Mouse (Mus musculus) forelimb bud, embryonic 11.5 days (tissue): ENCODE measurements around the gene Nkx2-9.

ENCODE experiments used
- DNase-seq: peaks from one replicate; pipeline ENCODE4 v3.0.0-alpha.2; 2012; ENCODE audit warnings: low read depth, low spot score

Nkx2-9 gene

DNA sequence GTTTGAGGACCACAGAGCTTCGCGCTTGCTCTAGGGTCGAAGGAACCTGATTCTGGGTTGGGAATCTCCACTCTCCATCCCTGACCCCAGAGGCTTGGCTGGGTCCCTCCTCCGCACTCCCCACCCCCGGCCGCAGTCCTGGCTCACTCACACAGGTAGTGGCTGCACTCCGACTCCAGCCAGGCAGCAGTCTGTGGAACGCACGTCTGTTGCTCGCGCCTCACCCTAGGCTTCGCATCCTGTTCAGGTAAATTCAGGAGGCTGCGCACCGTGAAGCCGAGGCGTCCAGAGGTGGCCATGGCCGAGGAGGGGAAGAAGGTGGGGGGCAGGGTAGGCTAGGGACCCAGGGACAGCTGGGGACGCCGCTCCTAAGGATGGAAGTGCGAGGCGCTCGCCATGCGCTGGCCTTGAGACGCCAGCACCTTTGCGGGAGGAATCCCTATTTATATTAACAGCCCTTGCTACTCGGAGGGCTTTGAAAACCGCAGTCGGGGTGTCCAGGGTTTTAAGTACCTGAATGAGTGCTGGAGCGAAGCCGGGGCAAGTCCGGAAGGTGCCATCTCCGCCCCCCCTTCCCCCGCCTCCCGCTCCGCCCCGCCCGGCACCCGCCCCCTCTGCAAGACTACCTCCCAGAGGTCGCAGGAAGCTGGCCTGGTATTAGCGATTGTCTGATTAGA, at the start of gene Nkx2-9:
Nkx2-9 (minus strand) TSS at position 524 of the 677 bp plus-strand sequence.
- no peak for DNase-seq

DNA sequence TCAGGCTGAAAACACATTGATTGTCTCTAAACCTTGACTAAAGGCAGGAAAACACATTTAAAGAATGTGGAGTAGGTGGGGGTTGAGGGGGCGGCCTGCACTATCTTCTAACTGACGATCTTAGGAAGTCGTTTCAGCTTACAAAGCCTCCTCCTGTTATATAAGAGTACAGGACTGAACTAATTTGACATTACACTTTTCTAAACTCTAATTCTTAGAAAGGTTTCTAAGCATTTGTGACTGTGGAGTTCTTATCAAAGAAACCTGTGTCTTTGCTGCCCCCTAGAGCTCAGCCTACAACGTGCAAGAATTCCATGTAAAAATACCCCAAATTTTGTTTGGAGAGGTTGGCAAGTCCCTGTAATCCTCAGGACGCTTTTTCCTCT, 24.1 kb upstream of the Nkx2-9 start:
- DNase-seq = peak; percentile 74

DNA sequence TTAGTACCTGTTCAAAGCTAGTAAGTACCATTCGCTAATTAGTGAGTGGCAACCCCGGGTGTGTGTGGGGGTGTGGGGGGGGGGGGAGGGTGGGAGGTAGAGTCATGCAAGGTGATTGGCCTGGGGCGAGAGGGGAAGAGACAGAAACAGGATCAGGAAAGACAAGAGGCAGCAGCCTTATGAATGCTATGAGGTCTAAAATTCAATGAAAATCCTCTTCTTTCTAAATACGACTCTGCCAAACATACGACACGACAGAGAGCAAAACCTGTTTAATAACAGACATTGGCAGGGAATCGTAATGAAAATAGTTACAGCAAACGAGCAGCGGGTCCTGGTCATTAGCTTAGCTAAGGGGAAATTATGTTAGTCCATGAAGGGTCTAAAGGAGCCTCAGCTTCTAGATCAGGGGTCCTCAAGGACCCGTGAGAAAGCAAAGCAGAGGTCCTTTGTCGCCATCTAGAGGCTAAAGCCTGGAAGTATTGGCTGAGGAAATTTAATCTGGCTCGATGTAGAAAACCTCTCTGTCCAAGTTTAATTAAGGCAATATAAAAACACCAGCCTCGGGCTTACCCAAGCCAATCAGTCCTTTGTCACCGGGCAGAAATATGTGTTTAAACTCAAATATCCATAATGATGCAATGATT, 23.6 kb upstream of the Nkx2-9 start:
- DNase-seq = peak; percentile 89

- DNase-seq = no peak
Measured at GRCm38 (mm10) chr12:56616088-56616487, 3.0 kb upstream of the Nkx2-9 start.

- DNase-seq = no peak
Measured at GRCm38 (mm10) chr12:56615391-56615790, 2.3 kb upstream of the Nkx2-9 start.

DNA sequence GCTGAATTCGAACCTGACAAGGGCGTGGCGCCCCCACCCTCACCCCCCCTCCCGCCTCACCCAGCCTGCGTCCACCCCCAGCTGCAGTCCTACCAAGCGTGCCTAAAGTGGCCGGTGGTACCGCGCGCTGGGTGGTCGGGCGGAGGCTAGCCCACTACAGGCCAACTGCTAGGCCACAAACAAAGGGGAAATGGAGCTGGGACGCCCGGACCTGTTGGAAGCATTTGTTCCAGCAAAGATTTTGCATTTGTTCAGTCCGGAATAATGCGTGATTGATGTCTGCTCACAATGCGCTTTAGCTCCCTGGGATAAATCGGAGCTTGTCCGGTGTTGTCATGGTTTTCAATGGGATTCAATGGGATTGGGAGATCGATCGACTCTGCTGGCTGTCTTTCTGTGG, 1.4 kb upstream of the Nkx2-9 start:
- DNase-seq = no peak

- DNase-seq = no peak
Measured at GRCm38 (mm10) chr12:56613916-56614510, 929 bp upstream of the Nkx2-9 start.

GRCm38 (mm10) chr12:56613438-56613830, 350 bp upstream of the Nkx2-9 start:
- DNase-seq = no peak

GRCm38 (mm10) chr12:56612349-56612735, 742 bp downstream of the Nkx2-9 start:
- no peak for DNase-seq

- no peak for DNase-seq
Measured at GRCm38 (mm10) chr12:56611504-56612348, 1.4 kb downstream of the Nkx2-9 start.

GRCm38 (mm10) chr12:56610851-56611250, 2.2 kb downstream of the Nkx2-9 start:
- DNase-seq = no peak

DNA sequence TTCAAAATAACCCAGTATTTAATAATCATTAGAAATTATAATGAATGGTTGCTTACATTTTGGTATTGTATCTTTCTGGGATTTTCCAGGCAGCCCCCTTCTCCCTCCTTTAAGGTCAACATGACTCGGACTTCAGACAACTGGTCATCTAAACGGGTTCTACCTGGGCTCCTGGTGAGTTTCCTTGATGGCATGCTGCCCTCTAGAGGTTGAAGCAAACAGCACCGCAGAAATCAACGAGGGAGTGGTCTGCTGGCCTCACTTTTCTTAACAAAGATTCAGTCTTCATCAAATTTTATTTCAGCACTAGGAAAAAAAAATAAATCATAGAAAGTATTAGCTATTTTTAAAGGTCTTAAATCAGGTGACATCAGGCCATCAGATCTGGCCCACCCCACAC, 21.4 kb downstream of the Nkx2-9 start:
- no peak for DNase-seq

DNA sequence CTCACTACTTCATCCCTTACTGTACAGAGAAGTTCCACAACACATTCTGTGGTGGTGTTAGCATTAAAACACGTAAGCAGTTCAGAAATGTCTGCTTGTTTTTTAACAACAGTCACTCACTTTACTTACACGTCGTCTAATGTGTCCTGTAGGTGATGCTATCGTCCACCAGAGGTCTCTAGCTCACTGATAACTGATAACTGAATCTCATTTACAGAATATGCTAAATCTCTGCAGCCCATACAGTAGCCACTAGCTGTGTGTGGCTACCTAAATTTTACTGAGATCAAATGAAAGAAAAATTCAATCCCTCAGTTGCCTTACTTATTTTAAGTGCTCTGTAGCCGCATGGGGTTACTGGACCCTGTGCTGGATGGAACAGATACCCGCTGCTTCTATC, 25.3 kb downstream of the Nkx2-9 start:
- peak; percentile 31 for DNase-seq
